Mouse (Mus musculus) adrenal gland, adult (tissue): ENCODE results near the gene Kmt2a.

Experiments
- DNase-seq, 2 experiments: peaks; one replicate each; pipeline ENCODE4 v3.0.0; 2022 to 2023; ENCODE audit warnings: low spot score in 1 of 2; ENCODE audit not compliant: inconsistent age in 2 of 2

Gene Kmt2a

GRCm38 (mm10) chr9:44880309-44881081, 601 bp downstream of the Kmt2a start:
- DNase-seq: peak; percentile 54 to 71

GRCm38 (mm10) chr9:44879694-44880271, 1.3 kb downstream of the Kmt2a start:
- DNase-seq: peak in 1 of 2 experiments; percentile 65

GRCm38 (mm10) chr9:44878776-44879500, 2.2 kb downstream of the Kmt2a start:
- DNase-seq: no peak

- DNase-seq: no peak
These were observed 3.4 kb downstream of the Kmt2a start for GRCm38 (mm10) chr9:44877686-44878085.

GRCm38 (mm10) chr9:44875476-44875875, 5.6 kb downstream of the Kmt2a start:
- DNase-seq: peak; percentile 64 to 89

- no peak for DNase-seq
These were observed 6.9 kb downstream of the Kmt2a start for GRCm38 (mm10) chr9:44874198-44874597.

GRCm38 (mm10) chr9:44873665-44874064, 7.4 kb downstream of the Kmt2a start:
- DNase-seq: no peak

GRCm38 (mm10) chr9:44868336-44869094, 12.6 kb downstream of the Kmt2a start:
- DNase-seq: no peak

GRCm38 (mm10) chr9:44867664-44868063, 13.4 kb downstream of the Kmt2a start:
- no peak for DNase-seq

- peak in 1 of 2 experiments; percentile 76 for DNase-seq
These were observed 14.4 kb downstream of the Kmt2a start for GRCm38 (mm10) chr9:44866501-44867240.

GRCm38 (mm10) chr9:44861121-44861520, 20.0 kb downstream of the Kmt2a start:
- DNase-seq: no peak

- no peak for DNase-seq
These were observed 22.4 kb downstream of the Kmt2a start for GRCm38 (mm10) chr9:44858657-44859056.

GRCm38 (mm10) chr9:44857405-44857992, 23.6 kb downstream of the Kmt2a start:
- DNase-seq: no peak

GRCm38 (mm10) chr9:44855153-44855552, 25.9 kb downstream of the Kmt2a start:
- DNase-seq: no peak

- no peak for DNase-seq
These were observed 33.6 kb downstream of the Kmt2a start for GRCm38 (mm10) chr9:44847446-44847845.

GRCm38 (mm10) chr9:44841241-44841640, 39.9 kb downstream of the Kmt2a start:
- DNase-seq: peak in 1 of 2 experiments; percentile 80

GRCm38 (mm10) chr9:44836439-44836838, 44.7 kb downstream of the Kmt2a start:
- peak; percentile 68 to 90 for DNase-seq

GRCm38 (mm10) chr9:44832356-44832755, 48.7 kb downstream of the Kmt2a start:
- peak in 1 of 2 experiments; percentile 57 for DNase-seq

GRCm38 (mm10) chr9:44830506-44830905, 50.6 kb downstream of the Kmt2a start:
- DNase-seq: no peak

- no peak for DNase-seq
These were observed 52.2 kb downstream of the Kmt2a start for GRCm38 (mm10) chr9:44828944-44829343.
